Mouse (Mus musculus) layer of hippocampus, postnatal 36 days (tissue): ENCODE results near the gene Olfr38. TPM values are rescaled to one million over a fixed set of nuclear protein-coding genes. Genes with fewer than 3 reads are reported as not detected.
A peak's percentile ranks its signal among the peaks of the same experiment; 100 is the strongest.

ENCODE experiments used
- DNase-seq, 2 experiments: peaks; one replicate each; pipeline ENCODE4 v3.0.0; 2022
- total RNA-seq, 2 experiments: library from RNA; stranded (reverse); gene quantifications; 2 replicates each; pipeline ENCODE4 v1.2.3; 2021

The Olfr38 gene
- not detected for total RNA-seq

DNA sequence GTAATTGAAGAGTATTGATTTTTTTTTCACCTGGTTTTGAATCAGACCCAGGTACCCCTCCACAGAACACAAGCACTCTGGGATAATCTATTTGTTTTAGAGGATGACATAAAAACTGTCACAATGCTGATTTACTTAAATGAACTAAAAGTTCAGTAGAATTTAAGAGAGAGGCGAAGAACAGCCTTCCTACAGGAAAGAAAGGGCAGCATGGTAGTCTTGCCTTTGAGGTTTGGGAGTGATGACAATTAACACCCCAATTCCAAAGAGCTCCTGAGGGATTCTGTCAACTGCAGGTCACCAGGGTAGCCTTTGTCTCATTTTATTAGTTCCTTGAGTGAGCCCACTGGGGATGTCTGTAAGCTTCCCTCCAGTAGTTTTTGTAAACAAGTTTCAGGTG is at the start of gene Olfr38:
Gene Olfr38, plus strand, starts transcription at position 301 of the 400 bp plus-strand sequence.
- DNase-seq = no peak

GRCm38 (mm10) chr6:42709291-42710211 is 46.7 kb upstream of the Olfr38 start, which contains the start of gene Tcaf1:
Gene Tcaf1, minus strand, starts transcription at chr6:42710088.
- peak; percentile 87 to 89 for DNase-seq

DNA sequence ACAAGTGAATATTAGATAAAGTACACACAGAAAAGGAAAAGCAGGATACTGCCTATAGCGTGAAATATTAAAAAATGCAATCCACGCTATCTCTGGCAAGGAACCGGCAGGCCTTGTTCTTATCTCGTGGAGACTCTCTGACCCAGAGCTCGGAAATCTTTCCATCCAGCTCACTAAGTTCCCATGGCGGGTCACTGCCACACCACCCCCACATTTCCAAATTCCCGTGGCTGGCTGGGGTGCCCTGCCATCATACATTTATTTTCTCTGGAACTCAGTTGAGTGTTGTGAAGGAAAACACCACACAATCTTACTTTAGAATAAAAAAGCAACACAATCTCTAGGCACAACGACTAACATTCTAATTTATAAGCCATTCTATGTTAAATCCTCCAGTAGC is 41.5 kb upstream of the Olfr38 start:
- no peak for DNase-seq

- no peak for DNase-seq
Observed at GRCm38 (mm10) chr6:42717973-42718372, 38.2 kb upstream of the Olfr38 start.

DNA sequence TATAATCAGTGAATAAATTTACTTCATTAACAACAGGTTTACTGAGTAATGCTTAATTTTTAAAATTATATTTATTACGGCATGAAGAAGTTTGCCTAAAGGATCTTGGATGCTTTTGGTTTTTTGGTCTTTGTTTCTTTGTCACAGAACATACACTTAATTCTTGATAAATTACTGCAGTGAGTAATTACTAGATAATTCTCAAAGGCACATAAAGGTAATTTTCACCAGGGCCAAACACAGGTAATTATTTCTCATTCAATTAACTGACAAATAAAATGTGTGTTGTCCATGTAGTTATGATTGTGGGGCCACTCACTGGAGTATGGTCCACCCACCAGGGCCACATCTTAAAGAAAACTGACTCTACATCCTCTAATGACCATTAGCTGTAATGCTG is 17.1 kb upstream of the Olfr38 start, which contains the start of gene Olfr453:
Gene Olfr453, plus strand, starts transcription at position 301 of the 400 bp plus-strand sequence.
- no peak for DNase-seq

DNA sequence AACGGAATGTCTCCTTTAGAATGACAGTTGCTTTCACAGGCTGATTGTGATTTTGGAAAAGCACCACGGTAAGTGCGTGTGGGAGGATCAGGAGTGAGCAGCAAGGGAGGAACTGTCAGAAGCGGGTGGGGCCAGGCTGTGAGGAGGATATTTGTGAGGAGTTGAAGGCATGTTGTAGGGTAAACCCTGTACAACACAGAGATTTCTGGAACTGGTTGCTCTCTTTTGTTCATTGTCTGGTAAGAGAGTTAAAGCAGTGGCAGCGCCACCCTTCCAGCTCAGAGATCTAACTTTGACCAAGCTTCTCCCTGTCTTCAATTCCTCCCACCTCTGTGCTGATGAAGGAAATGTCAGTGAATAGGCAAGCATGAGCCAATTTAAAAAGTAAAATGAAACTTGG is 13.9 kb upstream of the Olfr38 start:
- no peak for DNase-seq

GRCm38 (mm10) chr6:42747846-42748245 is 8.4 kb upstream of the Olfr38 start:
- DNase-seq = no peak

DNA sequence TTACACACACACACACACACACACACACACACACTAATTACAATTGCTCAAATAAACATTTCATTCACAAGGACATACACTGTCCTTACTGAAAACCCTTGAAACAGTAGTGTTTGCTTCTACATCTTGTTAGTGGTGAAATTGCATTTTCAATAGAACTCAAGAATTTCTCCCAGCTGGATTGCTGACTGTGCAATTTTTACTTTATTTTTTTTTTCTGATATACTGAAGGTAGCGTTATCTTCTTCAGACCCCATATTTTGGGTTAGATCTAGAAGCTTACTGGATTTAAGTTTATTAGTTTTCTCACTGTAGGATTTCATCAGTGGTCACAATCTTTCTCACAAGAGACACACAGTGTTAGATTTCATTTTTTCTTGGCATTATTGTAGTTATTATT is 20.9 kb downstream of the Olfr38 start:
- no peak for DNase-seq

- DNase-seq = no peak
Observed at GRCm38 (mm10) chr6:42784793-42785192, 28.6 kb downstream of the Olfr38 start, which contains the start of gene Olfr452. Gene Olfr452, plus strand, starts transcription at chr6:42785093.

DNA sequence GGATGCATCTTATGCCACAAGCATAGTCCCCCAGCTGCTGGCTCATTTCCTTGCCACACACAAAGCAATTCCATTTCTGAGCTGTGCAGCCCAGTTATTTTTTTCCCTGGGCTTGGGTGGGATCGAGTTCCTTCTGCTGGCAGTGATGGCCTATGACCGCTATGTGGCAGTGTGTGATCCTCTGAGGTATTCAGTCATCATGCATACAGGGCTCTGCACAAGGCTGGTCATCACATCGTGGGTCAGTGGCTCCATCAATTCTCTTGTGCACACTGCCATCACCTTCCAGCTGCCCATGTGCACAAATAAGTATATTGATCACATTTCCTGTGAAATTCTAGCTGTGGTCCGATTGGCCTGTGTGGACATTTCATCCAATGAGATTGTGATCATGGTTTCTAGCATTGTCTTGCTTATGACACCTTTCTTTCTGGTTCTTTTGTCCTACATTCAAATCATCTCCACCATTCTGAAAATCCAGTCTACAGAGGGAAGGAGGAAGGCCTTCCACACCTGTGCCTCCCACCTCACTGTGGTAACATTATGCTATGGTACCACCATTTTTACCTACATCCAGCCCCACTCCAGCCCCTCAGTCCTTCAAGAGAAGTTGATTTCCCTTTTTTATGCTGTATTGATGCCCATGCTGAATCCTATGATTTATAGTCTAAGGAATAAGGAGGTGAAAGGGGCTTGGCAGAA is 34.2 kb downstream of the Olfr38 start:
- no peak for DNase-seq

GRCm38 (mm10) chr6:42790949-42791556 is 34.8 kb downstream of the Olfr38 start:
- no peak for DNase-seq

DNA sequence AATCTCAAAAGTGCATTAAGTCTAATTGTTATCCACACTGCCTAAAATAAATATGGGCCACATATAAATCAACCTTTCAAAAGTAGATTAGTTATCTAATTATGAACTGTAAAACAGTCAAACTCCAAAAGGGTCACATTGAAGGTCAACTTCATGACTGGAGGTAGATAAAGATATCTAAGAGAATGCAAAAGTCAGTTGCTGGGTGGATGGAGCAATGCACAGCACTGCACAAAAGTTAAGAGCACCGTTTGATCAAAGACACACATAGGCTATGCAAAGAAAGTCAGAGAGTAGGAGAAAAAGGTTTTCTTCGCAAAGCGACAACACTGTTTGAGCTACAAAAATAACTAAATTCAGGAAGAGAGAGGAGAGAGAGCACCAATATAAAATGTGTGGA is 38.8 kb downstream of the Olfr38 start:
- no peak for DNase-seq

GRCm38 (mm10) chr6:42811639-42812038 is 55.4 kb downstream of the Olfr38 start, which contains the start of gene Olfr450:
Gene Olfr450, plus strand, starts transcription at chr6:42811939.
- DNase-seq = no peak

Other genes with a start within 250 kb of the Olfr38 start
- not detected for gene Olfr455, start 208.8 kb upstream of the Olfr38 start, total RNA-seq
- gene Tcaf3, start 158.7 kb upstream of the Olfr38 start, total RNA-seq = not detected
- under 1 TPM; 0.56 to 0.62 TPM for gene Tcaf2, start 111.2 kb upstream of the Olfr38 start, total RNA-seq
- 100 to 1,000 TPM; 221 to 227 TPM for gene Tcaf1, start 46.3 kb upstream of the Olfr38 start, total RNA-seq
- gene Olfr453, start 17.0 kb upstream of the Olfr38 start, total RNA-seq = not detected
- gene Olfr452, start 28.7 kb downstream of the Olfr38 start, total RNA-seq = not detected
- gene Olfr450, start 55.5 kb downstream of the Olfr38 start, total RNA-seq = not detected
- not detected for gene Olfr449, start 78.0 kb downstream of the Olfr38 start, total RNA-seq
- gene Olfr448, start 134.0 kb downstream of the Olfr38 start, total RNA-seq = not detected
- gene Olfr447, start 152.5 kb downstream of the Olfr38 start, total RNA-seq = not detected
- gene Olfr446, start 165.0 kb downstream of the Olfr38 start, total RNA-seq = not detected
- gene Olfr444, start 192.7 kb downstream of the Olfr38 start, total RNA-seq = not detected